In genomic region chr8:77516845-77517244, GRCm38 (mm10) we compare ENCODE assay signal across 8 mouse cellular contexts. TPM values are rescaled to one million over a fixed set of nuclear protein-coding genes. Genes with fewer than 3 reads are reported as not detected.
DNase-seq lines count a peak whose midpoint lies in the region; ATAC-seq and TF ChIP-seq lines count a peak whose summit lies in the region.

No protein-coding gene starts in this region.

- no peak for TF ChIP-seq POLR2A in lung, adult 2 months (IDR thresholded peaks at IDR 0.05; ENCODE audit: borderline replicate concordance, extremely low read depth, low read depth, low read length)
- TF ChIP-seq POLR2A in bone marrow, adult 2 months (IDR thresholded peaks at IDR 0.05; ENCODE audit: borderline replicate concordance, control insufficient read depth, low read depth, low read length) = no peak

- H3K9ac ChIP-seq in heart, embryonic 12.5 days = peak overlapping the region; percentile 94

- H3K27ac ChIP-seq in bone marrow, adult 2 months (ENCODE audit: control insufficient read depth, insufficient read depth, low read depth, low read length, poor library complexity) = no peak overlapping the region
- H3K27ac ChIP-seq in heart, embryonic 12.5 days (ENCODE audit: poor library complexity, severe bottlenecking) = peak overlapping the region; percentile 92

- H3K27me3 ChIP-seq in heart, embryonic 12.5 days (replicated peaks) = no peaks in the 10 kb centered on the region

- H3K4me1 ChIP-seq in lung, adult 2 months (ENCODE audit: control insufficient read depth, insufficient read depth, low read length) = peaks cover 8% of the 10 kb centered on the region; the same call in 1 of the 2 replicates
- H3K4me1 ChIP-seq in bone marrow, adult 2 months (ENCODE audit: control insufficient read depth, insufficient read depth, low read length) = no peaks in the 10 kb centered on the region; the same call in 1 of the 2 replicates
- H3K4me1 ChIP-seq in heart, embryonic 12.5 days (replicated peaks) = peaks cover 37% of the 10 kb centered on the region

- no peaks in the 10 kb centered on the region; the same call in 1 of the 2 replicates for H3K36me3 ChIP-seq in heart, embryonic 12.5 days

- peak overlapping the region; percentile 81 for H3K4me3 ChIP-seq in lung, adult 2 months (replicated peaks; ENCODE audit: extremely low read depth, low read depth, low read length)
- H3K4me3 ChIP-seq in bone marrow, adult 2 months (replicated peaks; ENCODE audit: control insufficient read depth, low read depth, low read length) = peak overlapping the region; percentile 91
- peak overlapping the region; percentile 87 for H3K4me3 ChIP-seq in heart, embryonic 12.5 days

- TF ChIP-seq CTCF in lung, adult 2 months (IDR thresholded peaks at IDR 0.05; ENCODE audit: insufficient read depth, low read length) = no peak
- no peak for TF ChIP-seq CTCF in bone marrow, adult 2 months (IDR thresholded peaks at IDR 0.05; ENCODE audit: control insufficient read depth, insufficient read depth, low read length)

- H3K9me3 ChIP-seq in heart, embryonic 12.5 days (replicated peaks) = no peaks in the 10 kb centered on the region

- peak overlapping the region; percentile 87 for H3K4me2 ChIP-seq in heart, embryonic 12.5 days

- 9% methylated on average over 10 of the region's 10 CpGs for WGBS in lung, adult 2 months
- 11% methylated on average over 10 of the region's 10 CpGs for WGBS in bone marrow, adult 2 months
- WGBS in heart, embryonic 12.5 days = 6% methylated on average over 10 of the region's 10 CpGs

- DNase-seq in lung, adult 2 months = peak; percentile 30
- DNase-seq in lung, postnatal 4 days = no peak
- peak; percentile 69 to 86 for DNase-seq in kidney, postnatal 25 days
- DNase-seq in neural tube, embryonic 10.5 days (ENCODE audit: extremely low spot score, low spot score) = peak; percentile 45
- DNase-seq in layer of hippocampus, adult 11-12 months (ENCODE audit: low spot score) = no peak
- DNase-seq in spleen, postnatal 36 days (ENCODE audit: low spot score in 2 of 2) = no peak

- ATAC-seq in heart, embryonic 12.5 days (ENCODE audit: insufficient number of reproducible peaks, low FRiP score) = no peak

RNA-seq across cellular contexts. Expression of gene Arhgap10, which starts 0.9 kb away (rescaled TPM):
- 9.8 and 11.2 TPM in 2 replicates for polyA plus RNA-seq in lung, adult 2 months (2012; rRNA removed)
- 6.4 and 11.8 TPM in 2 replicates for polyA plus RNA-seq in bone marrow, adult 2 months (2011; ENCODE audit: insufficient read depth, insufficient read length, low replicate concordance, missing spikeins)
- polyA plus RNA-seq in heart, embryonic 12.5 days (2016; fragmentation: Nextera tagmentation; extraction: Ambion mirVana) = 23.8 and 25.3 TPM in 2 replicates

RNA-seq across cellular contexts. Expression of gene Prmt9, which starts 32.4 kb away (rescaled TPM):
- 7.2 and 7.7 TPM in 2 replicates for polyA plus RNA-seq in lung, adult 2 months (2012; rRNA removed)
- 5.3 and 15.1 TPM in 2 replicates for polyA plus RNA-seq in bone marrow, adult 2 months (2011; ENCODE audit: insufficient read depth, insufficient read length, low replicate concordance, missing spikeins)
- polyA plus RNA-seq in heart, embryonic 12.5 days (2016; fragmentation: Nextera tagmentation; extraction: Ambion mirVana) = 14.4 and 14.6 TPM in 2 replicates

Comparison
In these comparisons a context has a peak if more than half of its experiments do, and no peak if none do; other contexts are left out.
1. DNase-seq: peak in lung, adult 2 months (single experiment), kidney, postnatal 25 days (2 of 2) and neural tube, embryonic 10.5 days (single experiment); none in lung, postnatal 4 days (0 of 2), layer of hippocampus, adult 11-12 months (single experiment) and spleen, postnatal 36 days (0 of 2).
2. Peak in every context shown above with its lines, with median percentiles within 50 percentile points of each other: H3K4me3 ChIP-seq.